Mouse (Mus musculus): ENCODE results near the gene Gm2832. TPM values are rescaled to one million over a fixed set of nuclear protein-coding genes. Genes with fewer than 3 reads are reported as not detected.
"Not testable (repeated sequence)": the region's sequence is repeated elsewhere in the genome, so short reads cannot be mapped to it uniquely, and the experiment has no call there.

Gene Gm2832
- polyA plus RNA-seq (2015; fragmentation: Nextera tagmentation; extraction: Ambion mirVana) = not detected in 2 replicates

- H3K27ac ChIP-seq; H3K4me1 ChIP-seq; H3K9ac ChIP-seq; H3K27me3 ChIP-seq; ATAC-seq (ENCODE audit: borderline replicate concordance, extremely low read depth, low FRiP score, low TSS enrichment); H3K4me3 ChIP-seq; H3K36me3 ChIP-seq; H3K9me3 ChIP-seq; H3K4me2 ChIP-seq: not testable (repeated sequence)
- 91% methylated on average over 2 of the region's 3 CpGs for WGBS
Observed at GRCm38 (mm10) chr14:41278505-41278904, at the start of gene Gm2832. TSS of gene Gm2832 (plus strand) at chr14:41278805.

- H3K9me3 ChIP-seq; H3K4me3 ChIP-seq; ATAC-seq (ENCODE audit: borderline replicate concordance, extremely low read depth, low FRiP score, low TSS enrichment); H3K9ac ChIP-seq; H3K4me2 ChIP-seq; H3K36me3 ChIP-seq; H3K27ac ChIP-seq; H3K27me3 ChIP-seq; H3K4me1 ChIP-seq: not testable (repeated sequence)
- WGBS = 38% methylated on average over 4 of the region's 4 CpGs
Observed at GRCm38 (mm10) chr14:41263296-41263695, 15.3 kb upstream of the Gm2832 start.

- H3K4me2 ChIP-seq = peak overlapping the region; percentile 48
- not testable (repeated sequence) for H3K9me3 ChIP-seq, H3K4me3 ChIP-seq, H3K27me3 ChIP-seq, H3K27ac ChIP-seq, H3K4me1 ChIP-seq, H3K9ac ChIP-seq, H3K36me3 ChIP-seq
- WGBS = 7% methylated on average over 27 of the region's 29 CpGs
- peak; percentile 59; the same call in 1 of the 2 replicates for ATAC-seq (ENCODE audit: borderline replicate concordance, extremely low read depth, low FRiP score, low TSS enrichment)
Observed at GRCm38 (mm10) chr14:41263853-41264755, 14.5 kb upstream of the Gm2832 start.

GRCm38 (mm10) chr14:41264756-41265566, 13.6 kb upstream of the Gm2832 start:
- ATAC-seq (ENCODE audit: borderline replicate concordance, extremely low read depth, low FRiP score, low TSS enrichment) = peak; percentile 70
- not testable (repeated sequence) for H3K9ac ChIP-seq, H3K27ac ChIP-seq, H3K9me3 ChIP-seq, H3K27me3 ChIP-seq, H3K36me3 ChIP-seq, H3K4me1 ChIP-seq
- peak overlapping the region; percentile 25; the same call in 1 of the 2 replicates for H3K4me3 ChIP-seq
- H3K4me2 ChIP-seq = peak overlapping the region; percentile 50
- WGBS = under 1% methylated on average over 26 of the region's 36 CpGs

- not testable (repeated sequence) for H3K4me3 ChIP-seq
- 8% methylated on average over 1 of the region's 1 CpGs for WGBS
Observed at GRCm38 (mm10) chr14:41285965-41286364, 7.4 kb downstream of the Gm2832 start.

More at GRCm38 (mm10) chr14:41285965-41286364, 7.4 kb downstream of the Gm2832 start:
- H3K4me2 ChIP-seq; H3K36me3 ChIP-seq; H3K9me3 ChIP-seq; ATAC-seq (ENCODE audit: borderline replicate concordance, extremely low read depth, low FRiP score, low TSS enrichment); H3K4me1 ChIP-seq; H3K9ac ChIP-seq; H3K27ac ChIP-seq; H3K27me3 ChIP-seq: not testable (repeated sequence)

Other genes starting within 250 kb of the Gm2832 start
- 0.40 and 0.56 TPM in 2 replicates for gene Dydc2, start 209.6 kb upstream of the Gm2832 start, polyA plus RNA-seq (2015; fragmentation: Nextera tagmentation; extraction: Ambion mirVana)
- not detected in 2 replicates for gene Dydc1, start 205.9 kb upstream of the Gm2832 start, polyA plus RNA-seq (2015; fragmentation: Nextera tagmentation; extraction: Ambion mirVana)
- 5.0 and 5.3 TPM in 2 replicates for gene Mat1a, start 173.8 kb upstream of the Gm2832 start, polyA plus RNA-seq (2015; fragmentation: Nextera tagmentation; extraction: Ambion mirVana)
- gene Sftpa1, start 147.0 kb upstream of the Gm2832 start, polyA plus RNA-seq (2015; fragmentation: Nextera tagmentation; extraction: Ambion mirVana) = 73.7 and 99.1 TPM in 2 replicates
- gene Mbl1, start 127.3 kb upstream of the Gm2832 start, polyA plus RNA-seq (2015; fragmentation: Nextera tagmentation; extraction: Ambion mirVana) = 0.31 TPM in 2 replicates
- 0.62 and 1.0 TPM in 2 replicates for gene Sftpd, start 93.7 kb upstream of the Gm2832 start, polyA plus RNA-seq (2015; fragmentation: Nextera tagmentation; extraction: Ambion mirVana)
- not detected in 2 replicates for gene Gm5798, start 69.8 kb downstream of the Gm2832 start, polyA plus RNA-seq (2015; fragmentation: Nextera tagmentation; extraction: Ambion mirVana)
- not detected in 2 replicates for gene Gm7945, start 107.6 kb downstream of the Gm2832 start, polyA plus RNA-seq (2015; fragmentation: Nextera tagmentation; extraction: Ambion mirVana)
- gene Gm6482, start 129.5 kb downstream of the Gm2832 start, polyA plus RNA-seq (2015; fragmentation: Nextera tagmentation; extraction: Ambion mirVana) = not detected in 2 replicates
- not detected in 2 replicates for gene Gm7954, start 174.7 kb downstream of the Gm2832 start, polyA plus RNA-seq (2015; fragmentation: Nextera tagmentation; extraction: Ambion mirVana)
- gene Gm3486, start 210.7 kb downstream of the Gm2832 start, polyA plus RNA-seq (2015; fragmentation: Nextera tagmentation; extraction: Ambion mirVana) = not detected in 2 replicates

Data from lung, embryonic 15.5 days (tissue).